ENCODE assay signal across 10 mouse cellular contexts in genomic region chr6:123340093-123340492, GRCm38 (mm10). TPM values are rescaled to one million over a fixed set of nuclear protein-coding genes. Genes with fewer than 3 reads are reported as not detected.
A peak's percentile ranks its signal among the peaks of the same experiment; 100 is the strongest.
DNase-seq lines count a peak whose midpoint lies in the region; ATAC-seq and TF ChIP-seq lines count a peak whose summit lies in the region.
"Had no signal": no experiment of that assay in that cellular context is flagged by ENCODE, and none has a peak within 500 bp of the region (broad histone marks: within the 10 kb centered on the region; RNA-seq: fewer than 3 reads in every experiment).

No protein-coding gene starts in this region.

- H3K9me3 ChIP-seq in ES-E14 (ENCODE audit: control insufficient read depth, insufficient read depth, low read depth, low read length): no peaks in the 10 kb centered on the region
- H3K9me3 ChIP-seq in hindbrain, embryonic 13.5 days: no peaks in the 10 kb centered on the region
- H3K9me3 ChIP-seq: limb, embryonic 13.5 days had no signal

- no peak overlapping the region for H3K4me2 ChIP-seq in hindbrain, embryonic 13.5 days
- H3K4me2 ChIP-seq: limb, embryonic 13.5 days had no signal

- H3K4me3 ChIP-seq in ES-E14 (ENCODE audit: insufficient read depth in 1 of 2, low read depth in 1 of 2, low read length in 2 of 2, poor library complexity in 1 of 2, severe bottlenecking in 1 of 2): no peak overlapping the region
- no peak overlapping the region for H3K4me3 ChIP-seq in hindbrain, embryonic 13.5 days
- H3K4me3 ChIP-seq: limb, embryonic 13.5 days had no signal

- ATAC-seq in frontal cortex, adult (ENCODE audit: low TSS enrichment): peak; percentile 65; the same call in 1 of the 2 replicates
- ATAC-seq in hindbrain, embryonic 13.5 days (ENCODE audit: low FRiP score): peak; percentile 28; the same call in 1 of the 2 replicates
- peak; percentile 86 for ATAC-seq in megakaryocyte, adult 5-6 weeks (ENCODE audit: poor library complexity, severe bottlenecking)

- no peaks in the 10 kb centered on the region for H3K27me3 ChIP-seq in hindbrain, embryonic 13.5 days
- H3K27me3 ChIP-seq: limb, embryonic 13.5 days had no signal

- H3K4me1 ChIP-seq in ES-E14 (ENCODE audit: control insufficient read depth in 2 of 2, insufficient read depth in 2 of 2, low read length in 2 of 2, poor library complexity in 1 of 2): no peaks in the 10 kb centered on the region
- no peaks in the 10 kb centered on the region for H3K4me1 ChIP-seq in hindbrain, embryonic 13.5 days (replicated peaks)
- H3K4me1 ChIP-seq: limb, embryonic 13.5 days had no signal

- DNase-seq in frontal cortex, postnatal 10 days (ENCODE audit: low spot score in 2 of 2): no peak
- DNase-seq in ES-E14 (ENCODE audit: low read depth, low spot score): no peak
- no peak for DNase-seq in urinary bladder, postnatal 10 days (ENCODE audit: low spot score)
- no peak for DNase-seq in gastrocnemius, postnatal 4 days (ENCODE audit: low spot score in 2 of 2)
- no peak for DNase-seq in B cell, adult 2 months

- H3K36me3 ChIP-seq in ES-E14 (ENCODE audit: control insufficient read depth, insufficient read depth, low read length, poor library complexity, severe bottlenecking): no peaks in the 10 kb centered on the region
- no peaks in the 10 kb centered on the region for H3K36me3 ChIP-seq in hindbrain, embryonic 13.5 days
- H3K36me3 ChIP-seq: limb, embryonic 13.5 days had no signal

- no peak overlapping the region for H3K9ac ChIP-seq in ES-E14 (ENCODE audit: insufficient read depth, low read depth, low read length, poor library complexity, severe bottlenecking)
- no peak overlapping the region for H3K9ac ChIP-seq in hindbrain, embryonic 13.5 days
- H3K9ac ChIP-seq: limb, embryonic 13.5 days had no signal

- H3K27ac ChIP-seq in ES-E14 (ENCODE audit: insufficient read depth, low read depth, low read length, poor library complexity, severe bottlenecking): no peak overlapping the region
- H3K27ac ChIP-seq in hindbrain, embryonic 13.5 days: no peak overlapping the region
- H3K27ac ChIP-seq: limb, embryonic 13.5 days had no signal

- in situ Hi-C loops in ES-E14 (cut with MboI; ENCODE audit: low sequenced_read_pairs in 2 of 2, unreplicated experiment in 2 of 2): no loop called here

TF ChIP-seq in ES-E14, 5 proteins besides CTCF, POLR2A, EP300 and RAD21:
- TF ChIP-seq CHD2 (IDR thresholded peaks at IDR 0.05; ENCODE audit: low read depth, low read length) (no peak), ZC3H11A (IDR thresholded peaks at IDR 0.05; ENCODE audit: borderline replicate concordance, low read depth, low read length) (peak; percentile 59; the same call in 1 of the 2 replicates)

RNA-seq across cellular contexts. Expression of gene Vmn2r19, which starts 32.0 kb away (rescaled TPM):
- total RNA-seq in ES-E14 (2012; rRNA removed): not detected in 2 replicates
- not detected in 2 replicates for polyA plus RNA-seq in hindbrain, embryonic 13.5 days (2015; fragmentation: Nextera tagmentation; extraction: Ambion mirVana)
- total RNA-seq in megakaryocyte, adult 5-6 weeks (2015): not detected in 2 replicates
- total RNA-seq in megakaryocyte, adult 5-6 weeks (2017): not detected in 2 replicates
- not detected for total RNA-seq in gastrocnemius, postnatal 4 days (2021)
- polyA plus RNA-seq: forebrain, embryonic 11.5 days; limb, embryonic 13.5 days had no signal

RNA-seq across cellular contexts. Expression of gene Clec4e, which starts 50.4 kb away (rescaled TPM):
- total RNA-seq in ES-E14 (2012; rRNA removed): not detected in 2 replicates
- polyA plus RNA-seq in hindbrain, embryonic 13.5 days (2015; fragmentation: Nextera tagmentation; extraction: Ambion mirVana): not detected in 2 replicates
- total RNA-seq in megakaryocyte, adult 5-6 weeks (2015): 44.8 and 44.9 TPM in 2 replicates
- 43.8 TPM in 2 replicates for total RNA-seq in megakaryocyte, adult 5-6 weeks (2017)
- under 1 TPM; 0.25 to 0.41 TPM for total RNA-seq in gastrocnemius, postnatal 4 days (2021)
- polyA plus RNA-seq: forebrain, embryonic 11.5 days; limb, embryonic 13.5 days had no signal

Comparison
In these comparisons a context has a peak if more than half of its experiments do, and no peak if none do; other contexts are left out.
1. ATAC-seq: peak in every context shown above with its lines; median percentile 86 in megakaryocyte, adult 5-6 weeks; 65 in frontal cortex, adult; 28 in hindbrain, embryonic 13.5 days.
2. RNA of gene Clec4e, which starts 50.4 kb away (total RNA-seq): 43.8 to 44.9 TPM in megakaryocyte, adult 5-6 weeks; 0.25 to 0.41 TPM in gastrocnemius, postnatal 4 days and not detected in ES-E14; every median in the first group is over 10 times any median in the second.